Mouse (Mus musculus) hindbrain, embryonic 15.5 days (tissue): Measurements from ENCODE around the gene Rps6ka5. TPM values are rescaled to one million over a fixed set of nuclear protein-coding genes. Genes with fewer than 3 reads are reported as not detected.

ENCODE experiments used
- ATAC-seq: fragments of 200-750 bp; cut with Nextera tagmentation; 2 replicates; pipeline ENCODE4 v1.8.0; 2017; ENCODE audit warnings: low read depth, moderate number of reproducible peaks, moderate TSS enrichment; ENCODE audit not compliant: low FRiP score
- H3K27ac ChIP-seq: fragments of 300-500 bp; sonication (generic); replicated peaks from 2 replicates; pipeline ENCODE4 v1.5.1; 2015; ENCODE audit warnings: mild to moderate bottlenecking, inconsistent platforms
- H3K27me3 ChIP-seq: fragments of 300-500 bp; sonication (generic); 2 replicates; pipeline ENCODE4 v1.6.1; 2015; ENCODE audit warnings: control low read depth, inconsistent platforms
- H3K36me3 ChIP-seq: fragments of 300-500 bp; sonication (generic); 2 replicates; pipeline ENCODE4 v1.6.1; 2015; ENCODE audit warnings: control low read depth, inconsistent platforms
- H3K4me1 ChIP-seq: fragments of 300-500 bp; sonication (generic); replicated peaks from 2 replicates; pipeline ENCODE4 v1.6.1; 2015; ENCODE audit warnings: control low read depth, inconsistent platforms
- H3K4me2 ChIP-seq: fragments of 300-500 bp; sonication (generic); 2 replicates; pipeline ENCODE4 v1.6.1; 2015; ENCODE audit warnings: moderate library complexity, mild to moderate bottlenecking, inconsistent platforms
- H3K4me3 ChIP-seq: fragments of 300-500 bp; sonication (generic); 2 replicates; pipeline ENCODE4 v1.5.1; 2015; ENCODE audit warnings: mild to moderate bottlenecking, inconsistent platforms
- H3K9ac ChIP-seq: fragments of 300-500 bp; sonication (generic); 2 replicates; pipeline ENCODE4 v1.6.1; 2015; ENCODE audit warnings: inconsistent platforms
- H3K9me3 ChIP-seq: fragments of 300-500 bp; sonication (generic); 2 replicates; pipeline ENCODE4 v1.6.1; 2016; ENCODE audit warnings: control low read depth, inconsistent platforms
- WGBS: fragments of 180-500 bp; shearing (Covaris S2); methylation state at CpG from one replicate; pipeline ENCODE4 v1.1.7; 2015; 5-methylcytosine and 5-hydroxymethylcytosine counted together
- polyA plus RNA-seq: library from polyadenylated mRNA; unstranded; fragments of >200 nt; fragmentation: Nextera tagmentation; extraction: Ambion mirVana; gene quantifications from 2 replicates; pipeline ENCODE4 v1.2.1, GENCODE M21; 2015

Gene Rps6ka5
- polyA plus RNA-seq, 1 experiment from 2014 or later = 6.8 TPM

DNA sequence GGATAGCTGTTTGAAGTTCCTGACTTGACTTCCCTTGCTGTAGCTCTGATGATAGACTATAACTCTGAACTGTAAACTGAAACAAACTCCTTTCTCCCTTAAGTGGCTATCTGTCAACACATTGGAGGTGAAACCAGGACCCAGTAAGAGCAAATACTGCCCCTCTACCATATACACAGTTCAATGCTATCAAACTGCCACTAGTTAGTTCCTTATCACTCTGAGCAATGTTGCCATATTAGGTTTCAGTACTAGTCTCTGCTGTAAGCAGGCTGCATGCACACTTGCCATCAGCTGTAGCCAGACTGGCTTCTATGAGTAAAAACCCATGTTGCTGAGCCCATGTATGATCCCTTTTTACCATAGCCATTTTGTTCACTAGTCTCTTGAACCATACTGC lies 38.6 kb downstream of the Rps6ka5 start:
- H3K9ac ChIP-seq = no peak overlapping the region

DNA sequence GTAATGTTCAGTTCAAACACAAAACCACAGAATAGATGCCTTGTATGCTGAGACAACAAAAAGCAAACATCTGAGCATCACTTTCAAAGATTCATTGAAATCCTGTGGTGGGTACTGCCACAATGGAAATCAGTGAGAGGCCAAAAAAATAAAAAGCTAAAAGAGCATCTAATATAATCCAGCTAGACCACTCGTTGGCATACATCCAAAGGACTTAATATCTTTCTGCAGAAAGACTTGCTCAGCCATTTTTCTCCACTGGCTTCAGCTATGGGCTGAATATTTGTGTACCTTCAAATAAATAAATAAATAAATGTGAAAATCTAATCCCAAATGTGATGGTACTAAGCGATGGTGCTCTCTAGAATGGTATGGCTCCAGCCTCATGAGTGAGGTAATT lies 39.8 kb downstream of the Rps6ka5 start:
- H3K4me1 ChIP-seq = no peaks in the 10 kb centered on the region
- no peaks in the 10 kb centered on the region for H3K27me3 ChIP-seq
- H3K4me2 ChIP-seq = no peak overlapping the region
- no peak overlapping the region for H3K4me3 ChIP-seq
- 77% methylated on average over 2 of the region's 2 CpGs for WGBS
- H3K36me3 ChIP-seq = no peaks in the 10 kb centered on the region
- no peaks in the 10 kb centered on the region for H3K9me3 ChIP-seq
- no peak overlapping the region for H3K27ac ChIP-seq
- H3K9ac ChIP-seq = no peak overlapping the region
- no peak for ATAC-seq

More for the DNA sequence above, 38.6 kb downstream of the Rps6ka5 start:
- Histone ChIP-seq H3K27me3 (no peaks in the 10 kb centered on the region), H3K27ac (no peak overlapping the region), H3K4me1 (no peaks in the 10 kb centered on the region), H3K36me3 (no peaks in the 10 kb centered on the region), H3K4me3 (no peak overlapping the region), H3K4me2 (no peak overlapping the region), H3K9me3 (no peaks in the 10 kb centered on the region)
- ATAC-seq = no peak

DNA sequence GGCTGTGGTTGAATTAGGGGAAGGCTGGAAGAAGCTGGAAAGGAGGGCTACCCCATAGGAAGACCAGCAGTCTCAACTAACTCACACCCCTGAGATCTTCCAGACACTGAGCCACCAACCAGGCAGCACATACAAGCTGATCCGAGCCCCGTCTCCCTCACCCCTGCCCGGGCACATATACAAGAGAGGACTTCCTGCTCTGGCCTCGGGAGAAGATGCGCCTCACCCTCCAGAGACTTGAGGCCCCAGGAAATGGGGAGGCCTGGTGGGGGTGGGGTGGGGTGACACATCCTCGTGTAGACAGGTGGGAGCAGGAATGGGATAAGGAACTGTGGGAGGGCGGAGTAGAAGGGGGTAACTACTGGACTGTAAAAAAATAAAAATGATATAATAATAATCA lies 45.0 kb downstream of the Rps6ka5 start:
- Histone ChIP-seq H3K27me3 (no peaks in the 10 kb centered on the region), H3K9ac (no peak overlapping the region), H3K27ac (no peak overlapping the region), H3K4me3 (no peak overlapping the region), H3K4me2 (no peak overlapping the region), H3K4me1 (no peaks in the 10 kb centered on the region), H3K36me3 (no peaks in the 10 kb centered on the region), H3K9me3 (no peaks in the 10 kb centered on the region)
- ATAC-seq = no peak
- 92% methylated on average over 7 of the region's 7 CpGs for WGBS

DNA sequence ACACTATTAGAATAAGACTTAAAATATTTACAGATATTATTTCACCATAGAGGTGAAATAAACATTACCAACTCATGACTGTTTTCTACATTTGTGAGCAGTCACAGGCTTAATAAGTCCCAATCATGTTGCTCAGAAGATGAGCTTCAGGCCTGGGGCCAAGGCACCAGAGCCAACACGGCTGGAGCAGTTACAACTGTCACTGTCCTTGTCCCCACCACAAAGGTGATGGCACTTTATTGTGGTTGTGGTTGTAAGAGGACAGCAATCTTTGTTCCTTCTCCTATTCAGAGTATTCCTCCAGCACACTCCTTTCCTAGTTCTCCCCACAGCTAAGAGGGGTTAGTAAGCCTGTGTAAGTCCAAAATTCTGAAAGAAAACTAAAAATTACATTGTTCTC lies 45.5 kb downstream of the Rps6ka5 start:
- Histone ChIP-seq H3K4me1 (no peaks in the 10 kb centered on the region), H3K9ac (no peak overlapping the region), H3K27ac (no peak overlapping the region), H3K9me3 (no peaks in the 10 kb centered on the region), H3K4me2 (no peak overlapping the region), H3K4me3 (no peak overlapping the region), H3K36me3 (no peaks in the 10 kb centered on the region), H3K27me3 (no peaks in the 10 kb centered on the region)
- WGBS = 61% methylated on average over 1 of the region's 1 CpGs
- ATAC-seq = no peak

DNA sequence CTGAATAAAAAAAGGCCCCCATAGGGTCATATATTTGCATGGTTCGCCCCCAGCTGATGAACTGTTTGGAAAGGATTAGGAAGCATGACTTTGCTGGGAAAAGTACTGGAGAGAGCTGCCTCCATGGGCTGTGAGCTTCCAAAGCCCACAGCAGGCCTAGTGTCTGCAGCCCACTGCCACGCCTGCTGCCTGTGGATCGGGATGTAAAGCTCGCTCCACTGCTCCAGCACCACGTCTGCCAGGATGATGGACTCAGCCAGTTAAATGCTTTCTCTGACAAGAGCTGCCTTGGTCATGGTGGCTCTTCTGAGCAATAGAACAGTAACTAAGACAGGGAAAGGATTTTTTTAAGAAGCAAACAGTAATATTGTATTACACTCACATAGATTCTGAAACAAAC lies 46.1 kb downstream of the Rps6ka5 start:
- no peak overlapping the region for H3K4me2 ChIP-seq
- no peak for ATAC-seq
- H3K4me3 ChIP-seq = no peak overlapping the region
- 71% methylated on average over 5 of the region's 5 CpGs for WGBS
- H3K9me3 ChIP-seq = no peaks in the 10 kb centered on the region
- H3K27ac ChIP-seq = no peak overlapping the region
- H3K4me1 ChIP-seq = no peaks in the 10 kb centered on the region
- H3K9ac ChIP-seq = no peak overlapping the region
- no peaks in the 10 kb centered on the region for H3K27me3 ChIP-seq
- no peaks in the 10 kb centered on the region for H3K36me3 ChIP-seq

DNA sequence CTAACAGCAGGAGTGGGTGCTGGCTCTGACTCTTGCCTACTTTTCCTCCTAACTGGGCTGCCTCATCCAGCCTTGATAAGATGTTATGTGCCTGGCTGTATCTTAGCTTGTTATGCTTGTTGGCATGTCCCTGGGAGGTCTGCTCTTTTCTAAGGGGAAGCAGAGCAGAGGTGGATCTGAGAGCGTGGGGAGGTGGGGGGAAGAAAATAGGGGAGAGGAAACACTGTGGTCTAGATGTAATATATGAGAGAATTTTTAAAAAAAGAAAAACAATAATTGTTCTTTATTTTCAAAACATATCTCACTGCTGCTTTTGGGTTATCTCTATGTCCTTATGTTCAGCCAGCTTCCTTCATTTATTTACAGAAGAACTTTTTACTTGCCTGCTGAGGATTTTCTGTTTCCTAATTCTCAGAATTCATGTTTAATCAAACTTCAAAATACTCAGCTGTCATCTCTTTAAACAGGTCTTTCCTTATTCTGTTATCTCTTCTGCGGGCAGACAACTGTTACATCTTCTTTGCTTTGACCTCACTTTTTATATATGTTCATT lies 56.1 kb downstream of the Rps6ka5 start:
- no peaks in the 10 kb centered on the region for H3K36me3 ChIP-seq
- ATAC-seq = no peak
- 85% methylated on average over 2 of the region's 2 CpGs for WGBS

DNA sequence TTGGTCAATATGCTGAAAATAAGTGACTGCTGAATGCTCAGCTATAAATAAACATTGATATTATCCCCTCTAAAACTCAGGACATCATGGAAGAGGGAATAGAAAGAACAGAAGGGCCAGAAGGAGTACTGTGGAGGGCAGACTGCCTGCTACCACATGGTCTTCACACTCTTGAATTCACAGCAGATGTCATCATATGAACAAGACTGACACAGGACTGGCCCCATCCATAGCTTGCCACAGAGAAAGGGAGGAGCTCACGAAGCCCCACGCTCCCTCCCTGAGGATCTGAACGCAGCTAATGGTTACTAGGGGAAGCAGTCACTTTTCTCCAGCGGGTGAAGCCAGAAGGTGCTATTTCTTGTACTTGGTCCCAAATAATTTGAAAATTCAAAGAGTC lies 61.5 kb downstream of the Rps6ka5 start:
- H3K9ac ChIP-seq = no peak overlapping the region
- no peaks in the 10 kb centered on the region for H3K4me1 ChIP-seq
- WGBS = 80% methylated on average over 4 of the region's 4 CpGs
- no peak overlapping the region for H3K27ac ChIP-seq
- H3K27me3 ChIP-seq = no peaks in the 10 kb centered on the region
- no peak overlapping the region for H3K4me2 ChIP-seq
- H3K9me3 ChIP-seq = no peaks in the 10 kb centered on the region
- no peak for ATAC-seq
- H3K36me3 ChIP-seq = no peaks in the 10 kb centered on the region
- H3K4me3 ChIP-seq = no peak overlapping the region

More for the DNA sequence above, 56.1 kb downstream of the Rps6ka5 start:
- Histone ChIP-seq H3K9ac (no peak overlapping the region), H3K4me2 (no peak overlapping the region), H3K27ac (no peak overlapping the region), H3K9me3 (no peaks in the 10 kb centered on the region), H3K4me3 (no peak overlapping the region), H3K4me1 (no peaks in the 10 kb centered on the region), H3K27me3 (no peaks in the 10 kb centered on the region)

DNA sequence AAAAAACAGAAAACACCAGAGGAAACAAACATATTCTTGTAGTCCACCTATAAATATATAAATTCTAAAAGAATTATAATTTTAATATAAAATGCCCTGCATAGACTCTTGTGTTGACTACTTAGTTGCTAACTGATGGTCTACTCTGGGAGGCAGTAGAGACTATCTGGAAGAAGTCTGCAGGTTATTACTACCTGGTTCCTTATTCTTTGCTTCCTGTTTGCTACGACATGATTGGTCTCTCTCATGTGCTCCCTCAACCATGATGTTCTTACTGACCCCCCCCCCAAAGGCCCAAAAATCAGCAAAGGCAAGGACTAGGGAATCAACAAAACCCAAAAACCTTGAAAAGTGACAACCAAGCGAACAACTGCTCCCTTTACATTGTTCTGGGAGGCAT lies 66.7 kb downstream of the Rps6ka5 start:
- H3K4me2 ChIP-seq = no peak overlapping the region
- H3K36me3 ChIP-seq = no peaks in the 10 kb centered on the region; the same call in 1 of the 2 replicates
- 87% methylated on average over 2 of the region's 2 CpGs for WGBS
- H3K27me3 ChIP-seq = no peaks in the 10 kb centered on the region
- no peaks in the 10 kb centered on the region for H3K4me1 ChIP-seq
- H3K9me3 ChIP-seq = no peaks in the 10 kb centered on the region
- no peak overlapping the region for H3K9ac ChIP-seq
- no peak overlapping the region for H3K27ac ChIP-seq
- H3K4me3 ChIP-seq = no peak overlapping the region
- ATAC-seq = no peak

DNA sequence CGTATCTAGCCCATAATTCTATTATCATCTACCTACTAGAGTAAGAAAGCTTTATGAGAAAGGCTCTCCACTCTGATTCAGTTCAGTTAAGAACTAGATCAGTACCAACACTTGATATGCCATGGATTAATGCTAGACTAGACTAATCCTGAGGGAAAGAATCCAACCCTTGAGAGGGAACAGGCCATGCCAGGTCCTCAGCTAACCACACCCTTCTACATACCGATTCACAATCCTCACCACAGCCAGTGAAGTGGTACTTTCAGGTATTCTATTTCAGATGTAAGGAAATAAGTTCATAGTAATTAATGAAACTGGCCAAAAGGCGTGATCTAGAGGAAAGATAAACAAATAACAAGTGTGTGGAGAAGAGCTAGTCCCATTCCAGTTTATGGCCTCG lies 70.8 kb downstream of the Rps6ka5 start:
- Histone ChIP-seq H3K36me3 (no peaks in the 10 kb centered on the region; the same call in 1 of the 2 replicates), H3K27me3 (no peaks in the 10 kb centered on the region), H3K9me3 (no peaks in the 10 kb centered on the region), H3K9ac (no peak overlapping the region), H3K4me3 (no peak overlapping the region), H3K4me2 (no peak overlapping the region), H3K4me1 (no peaks in the 10 kb centered on the region), H3K27ac (no peak overlapping the region)
- no peak for ATAC-seq
- WGBS = 91% methylated on average over 4 of the region's 4 CpGs

DNA sequence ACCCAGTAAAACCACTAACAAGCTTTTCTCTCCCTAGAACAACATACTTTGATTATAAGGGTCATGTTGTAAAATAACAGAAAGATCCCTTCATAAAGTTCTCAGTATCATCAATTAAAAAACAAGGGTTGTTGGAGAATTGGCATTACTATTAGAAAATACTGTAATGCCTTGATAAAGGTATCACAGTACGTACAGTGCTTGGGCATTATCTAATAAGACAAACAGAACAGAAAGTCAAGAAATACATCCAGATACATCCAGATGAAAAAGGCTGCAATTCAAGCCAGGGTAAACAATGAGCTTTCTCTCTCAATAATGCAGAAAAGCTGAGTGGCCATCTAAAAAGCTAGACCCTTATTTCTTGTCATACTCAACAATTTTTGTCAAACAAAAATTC lies 84.8 kb downstream of the Rps6ka5 start:
- H3K27ac ChIP-seq = no peak overlapping the region
- no peak overlapping the region for H3K4me2 ChIP-seq
- no peak overlapping the region for H3K9ac ChIP-seq
- no peaks in the 10 kb centered on the region for H3K36me3 ChIP-seq
- no peaks in the 10 kb centered on the region for H3K27me3 ChIP-seq
- no peak for ATAC-seq
- no peak overlapping the region for H3K4me3 ChIP-seq
- 90% methylated on average over 1 of the region's 1 CpGs for WGBS
- no peaks in the 10 kb centered on the region for H3K9me3 ChIP-seq
- no peaks in the 10 kb centered on the region for H3K4me1 ChIP-seq

DNA sequence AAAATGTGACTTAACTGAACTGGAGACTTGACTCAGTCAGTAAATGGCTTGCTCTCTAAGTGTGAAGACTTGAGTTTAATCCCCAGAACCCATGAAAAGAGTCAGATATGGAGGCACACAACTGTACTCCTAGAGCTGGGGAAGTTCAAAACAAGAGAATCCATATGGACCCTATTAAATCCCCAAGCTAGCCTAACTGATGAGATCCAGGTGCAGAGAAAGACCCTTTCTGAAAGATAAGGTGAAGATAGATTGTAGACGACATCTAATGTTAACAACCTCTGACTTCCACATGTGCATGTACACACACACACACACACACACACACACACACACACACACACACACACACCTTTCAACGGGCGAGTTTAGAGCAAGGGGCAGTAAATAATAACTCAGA lies 86.1 kb downstream of the Rps6ka5 start:
- Histone ChIP-seq H3K4me1 (no peaks in the 10 kb centered on the region), H3K27me3 (no peaks in the 10 kb centered on the region), H3K27ac (no peak overlapping the region), H3K36me3 (no peaks in the 10 kb centered on the region), H3K4me3 (no peak overlapping the region), H3K9me3 (no peaks in the 10 kb centered on the region), H3K9ac (no peak overlapping the region), H3K4me2 (no peak overlapping the region)
- no peak for ATAC-seq
- 84% methylated on average over 3 of the region's 3 CpGs for WGBS

DNA sequence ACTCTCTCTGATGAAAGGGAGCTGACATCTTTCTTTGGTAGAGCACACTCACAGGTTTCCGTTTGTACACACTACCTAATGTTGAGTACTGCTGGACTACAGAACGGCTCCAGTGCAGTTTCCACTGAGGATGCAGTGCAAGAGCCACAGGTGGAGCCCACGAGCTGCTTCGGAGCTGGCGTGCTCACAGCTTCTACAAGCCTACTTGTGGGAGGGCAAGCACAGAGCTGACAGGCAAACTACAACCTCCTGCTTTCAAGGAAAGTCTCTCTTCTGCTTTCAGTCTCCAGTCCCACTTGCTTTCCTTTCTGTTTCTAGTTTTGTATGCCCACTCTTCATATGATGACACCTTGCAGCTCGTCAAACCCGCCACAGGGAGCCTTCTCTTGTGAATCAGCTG lies 87.1 kb downstream of the Rps6ka5 start:
- Histone ChIP-seq H3K4me1 (no peaks in the 10 kb centered on the region), H3K27me3 (no peaks in the 10 kb centered on the region), H3K36me3 (no peaks in the 10 kb centered on the region), H3K4me2 (no peak overlapping the region), H3K4me3 (no peak overlapping the region), H3K9ac (no peak overlapping the region), H3K9me3 (no peaks in the 10 kb centered on the region), H3K27ac (no peak overlapping the region)
- whole genome bisulfite sequencing = 51% methylated on average over 7 of the region's 7 CpGs
- ATAC-seq = no peak

DNA sequence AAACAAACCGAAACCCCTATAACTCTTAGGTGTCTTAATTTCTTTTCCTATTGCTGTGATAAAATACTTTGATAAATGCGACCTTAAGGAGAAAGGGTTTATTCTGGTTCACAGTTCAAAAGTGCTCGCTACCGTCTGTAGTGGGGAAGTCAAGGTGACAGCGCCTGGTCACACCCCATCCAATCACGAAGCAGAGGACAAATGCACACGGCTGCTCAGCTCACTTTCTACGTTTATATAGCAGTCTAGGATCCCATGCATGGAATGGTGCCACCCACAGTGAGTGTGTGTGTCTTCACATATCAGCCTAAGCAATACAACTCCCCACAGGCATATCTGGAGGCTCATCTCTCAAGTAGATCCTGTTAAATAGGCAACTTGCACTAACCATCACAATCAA lies 88.9 kb downstream of the Rps6ka5 start:
- Histone ChIP-seq H3K9ac (no peak overlapping the region), H3K4me1 (no peaks in the 10 kb centered on the region), H3K9me3 (no peaks in the 10 kb centered on the region), H3K27ac (no peak overlapping the region), H3K27me3 (no peaks in the 10 kb centered on the region), H3K4me2 (no peak overlapping the region), H3K36me3 (no peaks in the 10 kb centered on the region), H3K4me3 (no peak overlapping the region)
- no peak for ATAC-seq
- 92% methylated on average over 8 of the region's 8 CpGs for WGBS
